Mouse (Mus musculus) cerebellum, postnatal 14 days (tissue): ENCODE results near the gene Cnn2.
A peak's percentile ranks its signal among the peaks of the same experiment; 100 is the strongest.
"Not testable (repeated sequence)": the region's sequence is repeated elsewhere in the genome, so short reads cannot be mapped to it uniquely, and the experiment has no call there.

Source experiments
- DNase-seq, 2 experiments: peaks; one replicate each; pipeline ENCODE4 v3.0.0; 2021; ENCODE audit warnings: mixed read lengths in 2 of 2

The Cnn2 gene

DNA sequence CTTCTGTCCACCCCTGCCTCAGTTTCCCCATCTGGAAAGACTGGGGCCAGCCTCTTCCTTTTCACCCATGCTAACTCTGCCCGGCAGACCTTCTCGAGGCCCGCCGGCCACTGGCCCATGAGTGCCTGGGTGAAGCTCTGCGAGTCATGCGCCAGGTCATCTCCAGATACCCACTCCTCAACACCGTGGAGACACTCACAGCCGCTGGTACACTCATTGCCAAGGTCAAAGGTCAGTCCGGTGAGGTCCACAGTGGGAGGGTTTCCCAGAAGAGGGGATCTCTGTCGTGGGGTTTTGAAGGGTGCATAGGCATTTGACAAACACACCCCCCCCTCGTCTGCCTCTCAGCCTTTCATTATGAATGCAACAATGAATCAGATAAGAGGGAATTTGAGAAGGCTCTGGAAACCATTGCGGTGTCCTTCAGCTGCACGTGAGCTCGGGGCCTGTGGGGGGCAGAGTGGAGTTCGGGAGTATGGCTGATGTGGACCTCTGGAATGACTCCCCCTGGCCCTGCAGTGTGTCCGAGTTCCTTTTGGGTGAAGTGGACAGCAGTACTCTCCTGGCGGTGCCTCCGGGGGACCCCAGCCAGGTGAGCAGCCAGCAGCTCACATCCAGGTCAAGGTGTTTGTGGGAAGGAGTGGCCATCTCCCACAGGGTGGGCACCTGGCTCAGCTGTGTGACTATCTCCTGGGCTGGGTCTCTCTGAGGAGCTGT is 32.4 kb downstream of the Cnn2 start:
- no peak for DNase-seq

DNA sequence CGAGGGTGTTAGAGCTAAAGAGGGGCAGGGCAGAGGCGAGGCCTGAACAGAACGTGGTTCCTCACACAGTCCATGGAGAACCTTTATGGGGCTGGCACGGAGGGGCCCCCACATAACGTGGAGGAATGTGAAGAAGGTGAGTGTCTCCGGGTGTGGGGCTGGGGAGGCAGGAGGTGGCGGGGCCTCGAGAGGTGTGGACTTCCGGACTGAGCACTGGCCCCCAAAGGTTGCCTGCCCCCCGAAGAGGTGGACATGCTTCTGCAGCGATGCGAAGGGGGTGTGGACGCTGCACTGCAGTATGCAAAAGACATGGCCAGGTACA is 32.9 kb downstream of the Cnn2 start:
- no peak for DNase-seq

DNA sequence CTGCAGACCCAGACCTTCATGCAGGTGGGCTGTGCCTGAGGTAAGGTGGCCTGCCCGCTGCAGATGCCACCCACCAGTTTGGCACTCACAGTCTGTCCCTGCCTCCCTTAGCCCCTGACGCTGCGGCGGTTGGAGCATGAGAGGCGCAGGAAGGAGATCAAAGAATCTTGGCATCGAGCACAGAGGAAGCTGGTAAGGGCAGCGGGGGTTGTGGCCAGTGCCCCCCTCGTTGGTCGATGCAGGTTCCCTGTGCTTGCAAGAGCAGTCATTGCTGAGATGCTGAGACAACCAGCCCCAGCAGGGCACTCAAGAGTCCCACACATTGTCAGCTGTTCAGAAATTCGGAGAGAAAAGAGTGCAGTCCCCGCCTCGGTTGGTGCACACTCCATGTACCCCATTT is 33.8 kb downstream of the Cnn2 start:
- DNase-seq: no peak

- no peak for DNase-seq
Measured at GRCm38 (mm10) chr10:80022806-80023205, 34.4 kb downstream of the Cnn2 start.

- DNase-seq: no peak
Measured at GRCm38 (mm10) chr10:80023758-80024157, 35.4 kb downstream of the Cnn2 start.

- DNase-seq: no peak
Measured at GRCm38 (mm10) chr10:80024229-80025043, 36.1 kb downstream of the Cnn2 start.

DNA sequence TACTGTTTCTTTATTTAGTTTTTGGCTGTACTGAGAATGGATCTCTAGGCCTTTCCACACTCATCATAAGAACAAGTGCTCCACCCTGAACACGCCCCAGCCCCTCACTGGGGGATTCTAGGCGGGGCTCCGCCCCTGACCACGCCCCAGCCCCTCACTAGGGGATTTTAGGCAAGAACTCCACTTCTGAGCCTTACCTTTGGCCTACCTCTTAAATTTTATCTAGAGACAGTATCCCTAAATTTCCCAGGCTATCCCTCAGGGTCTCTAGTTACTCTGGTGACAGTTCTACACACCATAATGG is 36.6 kb downstream of the Cnn2 start:
- DNase-seq: no peak

DNA sequence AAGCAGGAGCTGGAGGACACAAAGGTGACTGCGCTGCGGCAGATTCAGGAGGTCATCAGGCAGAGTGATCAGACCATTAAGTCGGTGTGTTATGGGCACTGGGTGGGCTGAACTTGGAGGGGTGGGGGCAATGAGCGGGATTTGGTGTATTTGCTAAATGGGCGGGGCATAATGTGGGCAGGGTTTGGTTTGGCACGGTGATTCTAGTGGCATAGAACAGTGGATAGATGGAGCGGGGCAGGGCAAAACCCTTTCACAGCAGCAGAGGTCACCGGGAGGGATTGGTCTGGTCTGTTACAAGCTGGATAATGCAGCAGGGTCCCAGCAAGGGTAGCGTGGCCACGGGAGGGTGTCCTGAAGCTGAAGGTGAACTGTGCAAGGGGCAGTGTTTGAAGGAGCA is 37.1 kb downstream of the Cnn2 start:
- DNase-seq: no peak

- DNase-seq: no peak
Measured at GRCm38 (mm10) chr10:80025889-80026288, 37.5 kb downstream of the Cnn2 start.

GRCm38 (mm10) chr10:80027681-80028520 is 39.5 kb downstream of the Cnn2 start:
- DNase-seq: no peak

- DNase-seq: no peak
Measured at GRCm38 (mm10) chr10:80028521-80028846, 40.1 kb downstream of the Cnn2 start.

GRCm38 (mm10) chr10:80030191-80030590 is 41.8 kb downstream of the Cnn2 start:
- no peak for DNase-seq

GRCm38 (mm10) chr10:80030736-80031135 is 42.4 kb downstream of the Cnn2 start:
- DNase-seq: no peak

DNA sequence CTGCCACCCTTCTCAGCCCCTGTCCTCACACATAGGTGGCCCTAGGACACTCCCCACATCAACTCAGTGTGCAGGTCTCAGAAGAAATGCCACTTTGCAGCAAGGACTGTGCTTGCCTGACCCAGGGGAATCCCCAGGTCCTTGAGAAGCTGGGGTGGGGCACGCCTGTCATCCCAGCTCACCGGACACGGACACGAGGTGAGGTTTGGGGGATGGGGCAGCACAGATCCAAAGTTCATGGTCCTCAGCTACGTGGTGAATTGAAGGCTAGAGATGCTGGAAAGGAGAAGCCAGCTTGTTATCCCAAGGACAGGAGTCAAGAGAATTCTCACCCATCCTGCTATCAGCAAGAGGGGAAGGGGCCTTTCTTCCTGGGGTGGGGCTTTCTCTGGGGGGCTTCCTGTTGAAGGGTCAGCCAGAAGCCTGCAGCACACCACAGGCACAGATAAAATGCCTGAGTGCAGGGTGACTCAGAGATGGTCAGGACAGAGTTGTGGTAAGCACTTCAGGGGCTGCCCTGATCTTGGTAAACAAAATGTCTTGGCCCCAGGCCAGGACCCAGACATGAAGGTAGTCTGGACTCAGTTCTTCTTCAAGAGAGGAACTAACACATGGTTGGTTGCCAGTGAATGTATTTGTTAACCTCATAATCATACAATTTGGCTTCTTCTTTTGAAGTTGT is 44.6 kb downstream of the Cnn2 start:
- no peak for DNase-seq

DNA sequence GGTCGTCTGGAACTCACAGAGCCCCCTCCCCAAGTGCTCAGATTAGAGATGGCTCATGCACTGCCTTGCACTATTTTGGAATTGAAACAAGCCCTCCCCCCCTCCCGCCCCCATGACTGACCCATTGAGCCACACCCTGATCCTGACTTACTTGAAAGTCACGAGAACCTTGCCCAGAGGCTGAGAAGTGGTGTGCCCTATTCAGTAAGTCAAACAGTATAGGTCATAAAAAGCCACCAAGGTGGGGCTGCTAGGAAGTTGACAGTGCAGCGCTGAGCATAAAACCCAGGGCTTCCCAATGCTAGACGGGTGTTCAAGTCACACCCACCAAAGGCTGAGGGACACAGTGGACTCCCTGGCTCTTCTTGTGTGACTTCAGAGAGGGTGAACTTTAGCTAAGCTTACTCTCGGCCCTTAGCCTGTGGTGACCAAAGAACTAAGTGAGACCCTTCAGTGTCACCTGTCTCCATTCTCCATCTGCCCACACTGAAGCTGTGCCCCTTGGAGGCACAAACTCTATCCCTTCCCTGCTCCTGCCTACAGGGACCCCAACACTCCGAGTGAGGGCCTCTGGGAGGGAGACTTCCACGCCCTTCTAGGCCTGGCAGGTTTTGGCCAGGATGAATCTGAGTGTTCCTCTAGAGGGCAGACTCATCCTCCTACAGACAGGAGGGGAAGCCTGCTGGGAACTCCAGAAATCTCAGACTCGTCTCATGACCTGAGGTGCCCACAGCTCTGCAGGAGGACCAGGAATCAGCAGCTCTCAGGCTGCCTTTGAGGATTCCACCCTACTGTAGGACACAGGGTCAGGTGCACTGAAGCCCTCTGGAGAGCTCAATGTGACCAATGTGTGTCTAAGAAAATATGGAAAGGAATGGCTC is 45.4 kb downstream of the Cnn2 start:
- peak; percentile 56 to 57 for DNase-seq

GRCm38 (mm10) chr10:80035148-80035547 is 46.8 kb downstream of the Cnn2 start:
- DNase-seq: no peak

DNA sequence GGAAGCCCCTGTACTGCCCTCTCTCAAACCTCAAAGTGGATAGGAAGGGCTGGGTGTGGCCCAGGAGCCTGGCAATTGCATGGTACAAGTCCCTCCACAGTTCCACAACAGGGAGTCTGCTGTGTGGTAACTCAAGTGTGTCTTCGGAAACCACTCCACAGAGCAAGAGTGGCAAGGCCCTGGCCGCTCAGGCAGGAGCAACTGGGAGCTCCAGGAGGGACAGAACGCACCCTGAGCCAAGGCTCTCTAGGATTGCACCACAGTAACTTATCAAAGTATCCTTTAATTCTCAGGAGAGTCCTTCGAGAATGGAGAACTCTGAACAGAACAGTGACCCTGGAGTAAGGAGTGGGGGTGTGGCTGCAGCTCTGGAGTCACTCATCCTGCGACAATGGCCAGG is 47.3 kb downstream of the Cnn2 start:
- no peak for DNase-seq

GRCm38 (mm10) chr10:80036832-80037231 is 48.4 kb downstream of the Cnn2 start:
- no peak for DNase-seq

DNA sequence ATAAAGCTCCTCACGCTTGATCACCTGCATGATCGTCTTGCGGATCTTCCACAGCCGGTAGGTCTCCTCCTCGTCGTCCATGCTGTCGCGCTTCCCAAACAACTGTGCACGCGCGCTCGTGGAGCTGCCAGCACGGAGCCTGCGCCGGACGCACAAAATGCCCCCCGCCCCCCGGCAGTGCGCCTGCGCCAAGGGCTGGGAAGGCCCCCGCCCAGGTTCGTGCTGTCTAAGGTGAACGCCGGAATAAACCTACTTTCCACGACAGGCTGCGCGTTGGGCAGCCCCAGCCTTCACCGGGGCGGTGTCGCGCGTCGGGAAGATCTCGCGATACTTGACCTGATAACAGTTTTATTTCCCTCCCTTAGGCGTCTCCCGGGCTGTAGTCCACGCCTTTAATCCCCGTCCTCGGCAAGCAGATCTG is 51.2 kb downstream of the Cnn2 start, which contains the start of gene Polr2e:
Gene Polr2e (minus strand): TSS at position 237 of the 421 bp plus-strand sequence.
- DNase-seq: peak; percentile 97

DNA sequence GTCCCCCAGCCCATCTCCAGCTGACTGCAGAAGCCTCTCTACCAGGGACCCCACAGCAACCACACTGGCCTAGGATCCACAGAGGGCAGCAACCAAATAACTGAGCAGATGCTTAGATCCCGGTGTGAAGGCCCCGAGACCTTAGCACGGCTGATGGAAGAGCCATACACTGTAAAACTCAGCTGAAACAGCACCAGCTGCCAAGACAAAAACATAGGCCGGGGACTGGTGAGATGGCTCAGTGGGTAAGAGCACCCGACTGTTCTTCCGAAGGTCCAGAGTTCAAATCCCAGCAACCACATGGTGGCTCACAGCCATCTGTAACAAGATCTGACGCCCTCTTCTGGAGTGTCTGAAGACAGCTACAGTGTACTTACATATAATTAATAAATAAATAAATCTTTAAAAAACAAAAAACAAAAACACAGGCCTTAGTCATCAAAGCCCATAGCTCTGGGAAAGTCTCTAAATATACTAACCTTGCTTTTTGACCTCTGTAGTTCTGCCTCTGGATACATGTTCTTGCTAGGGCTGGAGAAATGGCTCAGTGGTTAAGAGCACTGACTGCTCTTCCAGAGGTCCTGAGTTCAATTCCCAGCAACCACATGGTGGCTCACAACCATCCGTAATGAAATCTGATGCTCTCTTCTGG is 53.2 kb downstream of the Cnn2 start:
- DNase-seq: not testable (repeated sequence)

DNA sequence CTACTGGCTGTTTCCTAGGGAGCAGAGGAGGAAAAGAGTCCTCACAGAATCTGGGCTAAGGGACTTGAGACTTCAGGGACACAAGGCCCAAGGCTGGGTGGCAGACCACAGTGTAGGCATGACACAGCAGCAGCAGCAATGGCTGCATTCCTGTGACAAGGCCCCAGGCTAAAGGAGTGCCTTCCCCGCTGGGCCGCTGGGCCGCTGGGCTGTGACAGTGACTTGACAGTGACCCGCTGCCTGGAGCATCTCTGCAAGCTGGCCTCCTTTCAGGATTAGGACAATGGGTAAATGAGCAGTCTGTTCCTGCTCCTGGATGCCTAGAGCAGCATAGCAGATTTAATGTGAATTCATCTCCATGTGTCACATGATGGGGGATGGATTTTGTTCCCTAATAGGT is 55.7 kb downstream of the Cnn2 start:
- no peak for DNase-seq

- DNase-seq: not testable (repeated sequence)
Measured at GRCm38 (mm10) chr10:80045364-80045763, 57.0 kb downstream of the Cnn2 start.
